Mouse (Mus musculus) embryonic fibroblast, embryonic 13.5 days (primary cell): ENCODE measurements at regions not wholly inside any gene's neighbourhood (a gene's known extent, or its start where the extent isn't known, plus 50 kb on each side); places are given as distances from the start of the nearest gene placed in this dataset.

Experiments used
- CTCF ChIP-seq: IDR thresholded peaks from 2 replicates; pipeline ENCODE4 v1.5.1; 2011; ENCODE audit warnings: mild to moderate bottlenecking, control low read depth, low read length, moderate library complexity, borderline replicate concordance; ENCODE audit not compliant: insufficient read depth
- POLR2A ChIP-seq: IDR thresholded peaks from 2 replicates; pipeline ENCODE4 v1.6.1; 2011; ENCODE audit warnings: low read depth, mild to moderate bottlenecking, control low read depth, low read length, moderate library complexity

DNA sequence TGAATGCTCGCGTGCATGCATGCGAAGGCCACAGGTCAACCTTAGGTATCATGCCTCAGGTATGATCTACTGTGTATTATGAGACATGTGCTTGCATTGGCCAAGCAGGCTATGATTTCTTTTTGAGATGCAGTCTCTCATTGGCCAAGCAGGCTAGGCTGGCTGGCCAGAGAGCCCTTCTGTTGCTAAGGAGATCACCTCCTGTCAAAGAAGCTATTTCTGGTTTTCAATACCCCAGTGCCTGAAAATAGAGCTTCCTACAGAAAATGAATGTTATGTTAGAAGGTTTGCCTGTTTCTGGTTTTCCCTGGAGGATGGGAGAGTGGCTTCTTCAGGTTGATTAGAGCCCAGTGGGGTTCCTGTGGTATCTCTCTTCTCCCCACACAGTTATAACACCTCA, 1474.3 kb upstream of the Gm6569 start:
- TF ChIP-seq CTCF (no peak), POLR2A (no peak)
